Mouse (Mus musculus) forebrain, postnatal 0 days (tissue): Measurements from ENCODE around the gene Shisal1. TPM values are rescaled to one million over a fixed set of nuclear protein-coding genes. Genes with fewer than 3 reads are reported as not detected.
A peak's percentile ranks its signal among the peaks of the same experiment; 100 is the strongest.

Source experiments
- ATAC-seq: fragments of 200-750 bp; cut with Nextera tagmentation; 2 replicates; pipeline ENCODE4 v1.8.0; 2017; ENCODE audit warnings: mild to moderate bottlenecking, moderate library complexity
- DNase-seq: peaks from one replicate; pipeline ENCODE4 v3.0.0-alpha.2; 2015
- H3K27ac ChIP-seq: fragments of 300-500 bp; sonication (generic); 2 replicates; pipeline ENCODE4 v1.5.1; 2014; ENCODE audit warnings: low read depth, mild to moderate bottlenecking, antibody characterized with exemption, low read length, moderate library complexity, mixed read lengths
- H3K27me3 ChIP-seq: fragments of 300-500 bp; sonication (generic); 2 replicates; pipeline ENCODE4 v1.6.1; 2014; ENCODE audit warnings: mild to moderate bottlenecking, low read length, mixed read lengths; ENCODE audit not compliant: insufficient read depth
- H3K36me3 ChIP-seq: fragments of 300-500 bp; sonication (generic); 2 replicates; pipeline ENCODE4 v1.6.1; 2014; ENCODE audit warnings: mild to moderate bottlenecking, moderate library complexity; ENCODE audit not compliant: insufficient read depth
- H3K4me1 ChIP-seq: fragments of 300-500 bp; sonication (generic); 2 replicates; pipeline ENCODE4 v1.6.1; 2014; ENCODE audit warnings: antibody characterized with exemption; ENCODE audit not compliant: insufficient read depth
- H3K4me2 ChIP-seq: fragments of 300-500 bp; sonication (generic); 2 replicates; pipeline ENCODE4 v1.6.1; 2014; ENCODE audit warnings: low read depth, mild to moderate bottlenecking, moderate library complexity
- H3K4me3 ChIP-seq: fragments of 300-500 bp; sonication (generic); 2 replicates; pipeline ENCODE4 v1.5.1; 2014; ENCODE audit warnings: low read depth, low read length, mixed read lengths
- H3K9ac ChIP-seq: fragments of 300-500 bp; sonication (generic); 2 replicates; pipeline ENCODE4 v1.6.1; 2014; ENCODE audit warnings: mild to moderate bottlenecking
- H3K9me3 ChIP-seq: fragments of 300-500 bp; sonication (generic); 2 replicates; pipeline ENCODE4 v1.6.1; 2016; ENCODE audit warnings: low read length
- CTCF ChIP-seq: sonication (generic); IDR thresholded peaks from 2 replicates; pipeline ENCODE4 v1.5.1; 2016; ENCODE audit warnings: antibody characterized with exemption, control low read depth, low read depth
- WGBS: fragments of 180-500 bp; shearing (Covaris S2); extraction: QIAGEN DNeasy Blood & Tissue Kit; methylation state at CpG from one replicate; pipeline ENCODE4 v1.1.7; 2014; 5-methylcytosine and 5-hydroxymethylcytosine counted together
- polyA plus RNA-seq: library from polyadenylated mRNA; unstranded; fragments of >200 nt; fragmentation: Nextera tagmentation; extraction: Ambion mirVana; gene quantifications from 2 replicates; pipeline ENCODE4 v1.2.1, GENCODE M21; 2015
- total RNA-seq: library from RNA; depleted of rRNA; stranded (reverse); fragments of >200 nt; gene quantifications from 2 replicates; pipeline ENCODE4 v1.2.3, GENCODE M21; 2014

Gene Shisal1
- total and polyA plus RNA-seq, 2 experiments from 2014 or later: 19.0 to 48.4 TPM

DNA sequence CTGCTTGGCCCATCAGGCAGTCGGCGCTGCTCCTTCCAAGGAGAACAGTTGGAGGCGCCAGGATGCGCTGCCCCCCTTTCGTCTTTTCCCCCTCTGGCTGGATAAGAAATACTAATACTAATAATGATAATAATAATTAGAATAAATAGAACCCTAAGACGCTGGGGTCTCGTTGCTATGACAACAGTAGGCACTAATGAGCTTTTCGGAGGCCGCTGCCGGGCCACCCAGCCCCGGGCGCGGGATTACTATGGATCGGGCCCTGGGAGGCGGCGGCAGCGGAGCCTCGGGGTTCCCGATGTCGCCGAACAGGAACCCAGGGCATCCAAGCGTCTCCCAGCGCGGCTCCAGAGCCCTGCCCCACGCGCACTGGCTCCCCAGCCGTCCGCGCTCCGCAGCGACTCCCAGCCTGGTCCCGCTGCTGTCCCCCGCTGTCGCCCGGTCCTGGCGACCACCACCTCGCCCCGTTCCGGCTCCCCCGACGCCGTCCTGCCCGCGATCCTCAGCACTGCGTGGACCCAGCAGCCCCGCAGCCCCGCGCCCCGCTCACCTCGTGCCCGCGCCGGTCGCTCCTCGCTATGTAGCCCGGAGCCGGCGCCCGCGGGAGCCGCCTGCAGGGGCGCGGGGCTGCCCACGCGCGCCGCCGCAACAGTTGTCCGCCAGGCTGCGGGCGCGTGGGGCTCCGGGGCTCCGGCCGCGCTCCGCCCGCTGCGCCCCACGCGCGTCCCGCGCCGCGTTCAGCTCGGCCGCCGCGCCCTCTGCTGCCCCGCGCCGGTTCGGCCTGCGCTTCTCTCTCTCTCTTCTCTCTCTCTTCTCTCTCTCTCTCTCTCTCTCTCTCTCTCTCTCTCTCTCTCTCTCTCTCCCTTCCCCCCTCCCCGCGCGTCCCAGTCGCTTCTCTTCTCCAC lies 833 bp downstream of the Shisal1 start:
- Histone ChIP-seq H3K27me3 (no peaks in the 10 kb centered on the region), H3K4me1 (peaks cover 16% of the 10 kb centered on the region), H3K36me3 (no peaks in the 10 kb centered on the region), H3K27ac (peak overlapping the region; percentile 64), H3K9ac (peak overlapping the region; percentile 69), H3K4me3 (peak overlapping the region; percentile 60), H3K9me3 (no peaks in the 10 kb centered on the region), H3K4me2 (peak overlapping the region; percentile 69)
- peak; percentile 29; the same call in 1 of the 2 replicates for TF ChIP-seq CTCF
- ATAC-seq (peak; percentile 55), DNase-seq (peak; percentile 55)
- under 1% methylated on average over 96 of the region's 99 CpGs for WGBS

- DNase-seq (no peak), ATAC-seq (no peak)
- H3K4me3 ChIP-seq: no peak overlapping the region; the same call in 1 of the 2 replicates
- no peak for TF ChIP-seq CTCF
- no peak overlapping the region for H3K27ac ChIP-seq
- H3K4me2 ChIP-seq: peak overlapping the region; percentile 69
- H3K9me3 ChIP-seq: no peaks in the 10 kb centered on the region
- peaks cover 17% of the 10 kb centered on the region; the same call in 1 of the 2 replicates for H3K4me1 ChIP-seq
- no peaks in the 10 kb centered on the region for H3K27me3 ChIP-seq
- H3K9ac ChIP-seq: no peak overlapping the region
- 47% methylated on average over 7 of the region's 7 CpGs for WGBS
- H3K36me3 ChIP-seq: no peaks in the 10 kb centered on the region
These were observed 2.7 kb downstream of the Shisal1 start for GRCm38 (mm10) chr15:84444181-84444580.

DNA sequence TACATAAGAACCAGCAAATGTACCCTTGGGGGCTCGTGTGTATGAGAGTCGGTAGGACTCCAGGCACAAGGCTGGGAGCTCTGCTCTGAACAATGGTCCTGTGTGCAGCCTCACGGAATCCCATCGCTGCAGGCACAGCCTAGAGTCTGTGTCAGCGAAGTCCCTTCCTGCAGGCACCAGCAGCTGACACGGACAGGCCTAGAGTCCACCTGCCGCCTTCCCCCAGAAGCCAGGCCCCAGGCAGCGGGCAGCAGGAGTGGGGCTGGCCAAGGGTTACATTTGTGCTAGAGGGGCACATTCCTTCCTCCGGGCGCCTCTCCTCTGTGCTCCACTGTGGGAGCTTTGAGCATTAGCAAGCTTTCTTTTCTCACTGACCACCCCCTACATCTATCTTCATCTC lies 3.3 kb downstream of the Shisal1 start:
- TF ChIP-seq CTCF: no peak
- WGBS: 40% methylated on average over 10 of the region's 10 CpGs
- Histone ChIP-seq H3K27me3 (no peaks in the 10 kb centered on the region), H3K36me3 (no peaks in the 10 kb centered on the region), H3K4me2 (peak overlapping the region; percentile 69), H3K27ac (no peak overlapping the region), H3K9me3 (no peaks in the 10 kb centered on the region), H3K9ac (0 out of 2 replicates have a peak overlapping the region, but pooled peaks have one; percentile 0), H3K4me1 (peaks cover 17% of the 10 kb centered on the region; the same call in 1 of the 2 replicates), H3K4me3 (no peak overlapping the region)
- DNase-seq (no peak), ATAC-seq (0 out of 2 replicates have a peak, but pooled peaks have one; percentile 10)

GRCm38 (mm10) chr15:84441682-84442315 lies 5.1 kb downstream of the Shisal1 start:
- Histone ChIP-seq H3K36me3 (no peaks in the 10 kb centered on the region), H3K27ac (no peak overlapping the region), H3K4me2 (peak overlapping the region; percentile 8; the same call in 1 of the 2 replicates), H3K9me3 (no peaks in the 10 kb centered on the region), H3K27me3 (no peaks in the 10 kb centered on the region), H3K9ac (no peak overlapping the region), H3K4me3 (no peak overlapping the region), H3K4me1 (peaks cover 17% of the 10 kb centered on the region; the same call in 1 of the 2 replicates)
- DNase-seq (no peak), ATAC-seq (no peak)
- no peak for TF ChIP-seq CTCF
- WGBS: 28% methylated on average over 14 of the region's 14 CpGs

GRCm38 (mm10) chr15:84440820-84441219 lies 6.1 kb downstream of the Shisal1 start:
- no peak for TF ChIP-seq CTCF
- ATAC-seq (no peak), DNase-seq (no peak)
- H3K36me3 ChIP-seq: no peaks in the 10 kb centered on the region
- no peak overlapping the region for H3K4me2 ChIP-seq
- H3K4me1 ChIP-seq: peaks cover 17% of the 10 kb centered on the region; the same call in 1 of the 2 replicates
- H3K9ac ChIP-seq: no peak overlapping the region
- no peak overlapping the region for H3K27ac ChIP-seq
- H3K4me3 ChIP-seq: no peak overlapping the region
- no peaks in the 10 kb centered on the region for H3K27me3 ChIP-seq
- 18% methylated on average over 3 of the region's 3 CpGs for WGBS
- no peaks in the 10 kb centered on the region for H3K9me3 ChIP-seq

- ATAC-seq (peak; percentile 66), DNase-seq (no peak)
- WGBS: 52% methylated on average over 10 of the region's 10 CpGs
These were observed 13.2 kb downstream of the Shisal1 start for GRCm38 (mm10) chr15:84433586-84434185.

More at GRCm38 (mm10) chr15:84433586-84434185, 13.2 kb downstream of the Shisal1 start:
- Histone ChIP-seq H3K4me2 (no peak overlapping the region), H3K36me3 (no peaks in the 10 kb centered on the region), H3K27ac (no peak overlapping the region), H3K4me3 (no peak overlapping the region), H3K9me3 (no peaks in the 10 kb centered on the region), H3K4me1 (no peaks in the 10 kb centered on the region), H3K27me3 (no peaks in the 10 kb centered on the region), H3K9ac (no peak overlapping the region)
- no peak for TF ChIP-seq CTCF
